Mouse (Mus musculus) hindbrain, embryonic 10.5 days (tissue): Measurements from ENCODE around the gene Syngr2. TPM values are rescaled to one million over a fixed set of nuclear protein-coding genes. Genes with fewer than 3 reads are reported as not detected.
"Not testable (repeated sequence)": the region's sequence is repeated elsewhere in the genome, so short reads cannot be mapped to it uniquely, and the experiment has no call there.

ENCODE experiments used
- DNase-seq: peaks from one replicate; pipeline ENCODE4 v3.0.0-alpha.2; 2017; ENCODE audit warnings: low spot score
- H3K27ac ChIP-seq: fragments of 300-500 bp; sonication (generic); 2 replicates; pipeline ENCODE4 v1.5.1; 2016; ENCODE audit warnings: mild to moderate bottlenecking, moderate library complexity
- H3K27me3 ChIP-seq: fragments of 300-500 bp; sonication (generic); 2 replicates; pipeline ENCODE4 v1.6.1; 2016; ENCODE audit warnings: mild to moderate bottlenecking; ENCODE audit not compliant: poor library complexity, insufficient read depth, severe bottlenecking
- H3K36me3 ChIP-seq: fragments of 300-500 bp; sonication (generic); 2 replicates; pipeline ENCODE4 v1.6.1; 2016; ENCODE audit warnings: mild to moderate bottlenecking, moderate library complexity
- H3K4me1 ChIP-seq: fragments of 300-500 bp; sonication (generic); replicated peaks from 2 replicates; pipeline ENCODE4 v1.6.1; 2016; ENCODE audit warnings: mild to moderate bottlenecking
- H3K4me3 ChIP-seq: fragments of 300-500 bp; sonication (generic); 2 replicates; pipeline ENCODE4 v1.5.1; 2016; ENCODE audit warnings: mild to moderate bottlenecking, moderate library complexity
- H3K9me3 ChIP-seq: fragments of 300-500 bp; sonication (generic); 2 replicates; pipeline ENCODE4 v1.6.1; 2016; ENCODE audit warnings: mild to moderate bottlenecking, moderate library complexity
- WGBS: fragments of 180-500 bp; shearing (Covaris S2); methylation state at CpG from one replicate; pipeline ENCODE4 v1.1.7; 2016; 5-methylcytosine and 5-hydroxymethylcytosine counted together
- polyA plus RNA-seq: library from polyadenylated mRNA; unstranded; fragments of >200 nt; fragmentation: Nextera tagmentation; extraction: Ambion mirVana; gene quantifications from 2 replicates; pipeline ENCODE4 v1.2.1, GENCODE M21; 2016

Gene Syngr2
- polyA plus RNA-seq, 1 experiment from 2014 or later: 33.7 TPM

GRCm38 (mm10) chr11:117833509-117833908 lies 24.0 kb downstream of the Syngr2 start:
- not testable (repeated sequence) for H3K27me3 ChIP-seq, H3K4me3 ChIP-seq, DNase-seq, H3K36me3 ChIP-seq, H3K27ac ChIP-seq, H3K9me3 ChIP-seq
- WGBS: 81% methylated on average over 5 of the region's 6 CpGs
- peaks cover 34% of the 10 kb centered on the region for H3K4me1 ChIP-seq

GRCm38 (mm10) chr11:117834086-117834485 lies 24.6 kb downstream of the Syngr2 start:
- H3K4me1 ChIP-seq: peaks cover 31% of the 10 kb centered on the region
- no peak overlapping the region for H3K27ac ChIP-seq
- H3K27me3 ChIP-seq: no peaks in the 10 kb centered on the region
- H3K36me3 ChIP-seq: no peaks in the 10 kb centered on the region
- H3K9me3 ChIP-seq: no peaks in the 10 kb centered on the region
- no peak for DNase-seq
- 90% methylated on average over 8 of the region's 8 CpGs for WGBS
- no peak overlapping the region for H3K4me3 ChIP-seq

- Histone ChIP-seq H3K27me3 (no peaks in the 10 kb centered on the region), H3K4me1 (peaks cover 27% of the 10 kb centered on the region), H3K4me3 (peak overlapping the region; percentile 23), H3K27ac (no peak overlapping the region), H3K9me3 (no peaks in the 10 kb centered on the region), H3K36me3 (no peaks in the 10 kb centered on the region)
- no peak for DNase-seq
- 31% methylated on average over 13 of the region's 13 CpGs for WGBS
Observed at GRCm38 (mm10) chr11:117836306-117836705, 26.8 kb downstream of the Syngr2 start.

GRCm38 (mm10) chr11:117838572-117838971 lies 29.1 kb downstream of the Syngr2 start:
- DNase-seq: no peak
- no peak overlapping the region for H3K4me3 ChIP-seq
- peaks cover 16% of the 10 kb centered on the region for H3K4me1 ChIP-seq
- no peaks in the 10 kb centered on the region for H3K27me3 ChIP-seq
- H3K27ac ChIP-seq: no peak overlapping the region
- no peaks in the 10 kb centered on the region for H3K9me3 ChIP-seq
- 78% methylated on average over 2 of the region's 2 CpGs for WGBS
- no peaks in the 10 kb centered on the region for H3K36me3 ChIP-seq

- H3K27me3 ChIP-seq: no peaks in the 10 kb centered on the region
- H3K27ac ChIP-seq: no peak overlapping the region
- DNase-seq: no peak
- no peak overlapping the region for H3K4me3 ChIP-seq
- no peaks in the 10 kb centered on the region for H3K36me3 ChIP-seq
- H3K9me3 ChIP-seq: no peaks in the 10 kb centered on the region
- 93% methylated on average over 1 of the region's 1 CpGs for WGBS
- H3K4me1 ChIP-seq: peaks cover 16% of the 10 kb centered on the region
Observed at GRCm38 (mm10) chr11:117839021-117839420, 29.6 kb downstream of the Syngr2 start.

GRCm38 (mm10) chr11:117840910-117841309 lies 31.4 kb downstream of the Syngr2 start:
- no peak overlapping the region for H3K4me3 ChIP-seq
- H3K4me1 ChIP-seq: peaks cover 13% of the 10 kb centered on the region
- 64% methylated on average over 1 of the region's 1 CpGs for WGBS
- no peaks in the 10 kb centered on the region for H3K36me3 ChIP-seq
- DNase-seq: no peak
- H3K9me3 ChIP-seq: no peaks in the 10 kb centered on the region
- H3K27me3 ChIP-seq: no peaks in the 10 kb centered on the region
- H3K27ac ChIP-seq: no peak overlapping the region

GRCm38 (mm10) chr11:117843434-117843833 lies 34.0 kb downstream of the Syngr2 start:
- H3K4me1 ChIP-seq: peaks cover 16% of the 10 kb centered on the region
- H3K4me3 ChIP-seq: no peak overlapping the region
- H3K9me3 ChIP-seq: no peaks in the 10 kb centered on the region
- no peak for DNase-seq
- H3K27ac ChIP-seq: no peak overlapping the region
- H3K36me3 ChIP-seq: no peaks in the 10 kb centered on the region
- 91% methylated on average over 2 of the region's 2 CpGs for WGBS
- no peaks in the 10 kb centered on the region for H3K27me3 ChIP-seq

- peaks cover 27% of the 10 kb centered on the region for H3K4me1 ChIP-seq
- no peak overlapping the region for H3K4me3 ChIP-seq
- H3K36me3 ChIP-seq: no peaks in the 10 kb centered on the region
- H3K27me3 ChIP-seq: no peaks in the 10 kb centered on the region
- DNase-seq: no peak
- H3K27ac ChIP-seq: 0 out of 2 replicates have a peak overlapping the region, but pooled peaks have one; percentile 6
- no peaks in the 10 kb centered on the region for H3K9me3 ChIP-seq
- WGBS: 80% methylated on average over 2 of the region's 2 CpGs
Observed at GRCm38 (mm10) chr11:117844997-117845396, 35.5 kb downstream of the Syngr2 start.

GRCm38 (mm10) chr11:117845651-117846050 lies 36.2 kb downstream of the Syngr2 start:
- peaks cover 33% of the 10 kb centered on the region for H3K4me1 ChIP-seq
- H3K36me3 ChIP-seq: no peaks in the 10 kb centered on the region
- DNase-seq: no peak
- 88% methylated on average over 2 of the region's 2 CpGs for WGBS
- no peak overlapping the region for H3K27ac ChIP-seq
- H3K27me3 ChIP-seq: no peaks in the 10 kb centered on the region
- H3K9me3 ChIP-seq: no peaks in the 10 kb centered on the region
- H3K4me3 ChIP-seq: no peak overlapping the region

GRCm38 (mm10) chr11:117846640-117847039 lies 37.2 kb downstream of the Syngr2 start:
- no peaks in the 10 kb centered on the region for H3K9me3 ChIP-seq
- peaks cover 9% of the 10 kb centered on the region for H3K36me3 ChIP-seq
- DNase-seq: no peak
- no peak overlapping the region for H3K4me3 ChIP-seq
- H3K4me1 ChIP-seq: peaks cover 37% of the 10 kb centered on the region
- 59% methylated on average over 5 of the region's 5 CpGs for WGBS
- no peak overlapping the region for H3K27ac ChIP-seq
- no peaks in the 10 kb centered on the region for H3K27me3 ChIP-seq

- H3K27ac ChIP-seq: peak overlapping the region; percentile 95
- H3K4me3 ChIP-seq: peak overlapping the region; percentile 86
- 86% methylated on average over 7 of the region's 7 CpGs for WGBS
- peaks cover 19% of the 10 kb centered on the region for H3K36me3 ChIP-seq
- peaks cover 37% of the 10 kb centered on the region for H3K4me1 ChIP-seq
- no peaks in the 10 kb centered on the region for H3K9me3 ChIP-seq
- no peaks in the 10 kb centered on the region for H3K27me3 ChIP-seq
- no peak for DNase-seq
Observed at GRCm38 (mm10) chr11:117847593-117848215, 38.2 kb downstream of the Syngr2 start.

GRCm38 (mm10) chr11:117848271-117848984 lies 39.0 kb downstream of the Syngr2 start:
- DNase-seq: no peak
- Histone ChIP-seq H3K27ac (peak overlapping the region; percentile 95), H3K27me3 (no peaks in the 10 kb centered on the region), H3K36me3 (peaks cover 27% of the 10 kb centered on the region), H3K9me3 (no peaks in the 10 kb centered on the region), H3K4me1 (peaks cover 37% of the 10 kb centered on the region), H3K4me3 (peak overlapping the region; percentile 86)
- 10% methylated on average over 19 of the region's 19 CpGs for WGBS

GRCm38 (mm10) chr11:117848985-117849671 lies 39.7 kb downstream of the Syngr2 start, which contains the start of gene Birc5:
TSS of gene Birc5 (plus strand) at chr11:117849251.
- Histone ChIP-seq H3K27me3 (no peaks in the 10 kb centered on the region), H3K36me3 (peaks cover 34% of the 10 kb centered on the region), H3K4me1 (peaks cover 37% of the 10 kb centered on the region), H3K9me3 (no peaks in the 10 kb centered on the region), H3K4me3 (peak within 1 kb of the TSS; percentile 86), H3K27ac (peak within 1 kb of the TSS; percentile 95)
- peak; percentile 96 for DNase-seq
- under 1% methylated on average over 51 of the region's 51 CpGs for WGBS
